Mouse (Mus musculus) embryonic fibroblast, embryonic 13.5 days (primary cell): Measurements from ENCODE around the gene Casr.

Experiments used
- CTCF ChIP-seq: IDR thresholded peaks from 2 replicates; pipeline ENCODE4 v1.5.1; 2011; ENCODE audit warnings: mild to moderate bottlenecking, control low read depth, low read length, moderate library complexity, borderline replicate concordance; ENCODE audit not compliant: insufficient read depth
- POLR2A ChIP-seq: IDR thresholded peaks from 2 replicates; pipeline ENCODE4 v1.6.1; 2011; ENCODE audit warnings: low read depth, mild to moderate bottlenecking, control low read depth, low read length, moderate library complexity

DNA sequence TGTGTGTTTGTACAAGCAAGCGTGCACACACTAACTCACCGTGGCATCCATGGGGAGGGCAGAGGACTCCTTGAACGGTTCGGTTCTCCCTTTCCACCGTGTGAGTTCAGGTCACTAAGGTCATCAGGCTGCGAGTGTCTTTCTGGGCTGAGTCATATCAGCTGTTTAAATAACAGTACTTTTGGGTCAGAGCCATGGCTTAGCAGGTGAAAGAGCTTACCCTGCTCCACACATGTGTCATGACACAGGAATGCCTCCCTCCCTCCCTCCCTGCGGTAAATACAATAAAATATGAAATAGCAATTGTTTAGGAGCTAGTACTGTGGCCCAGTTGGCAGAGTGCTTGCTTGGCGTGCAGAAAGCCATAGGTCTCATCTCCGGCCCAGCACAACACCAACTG is 92.6 kb downstream of the Casr start:
- TF ChIP-seq CTCF: no peak
- no peak for TF ChIP-seq POLR2A
